Mouse (Mus musculus) kidney, postnatal 4 days (tissue): ENCODE data around the gene Cercam.
"Not testable (repeated sequence)": the region's sequence is repeated elsewhere in the genome, so short reads cannot be mapped to it uniquely, and the experiment has no call there.

Experiments used
- DNase-seq, 2 experiments: peaks; one replicate each; pipeline ENCODE4 v3.0.0; 2021; ENCODE audit warnings: mixed read lengths in 2 of 2

Cercam gene

DNA sequence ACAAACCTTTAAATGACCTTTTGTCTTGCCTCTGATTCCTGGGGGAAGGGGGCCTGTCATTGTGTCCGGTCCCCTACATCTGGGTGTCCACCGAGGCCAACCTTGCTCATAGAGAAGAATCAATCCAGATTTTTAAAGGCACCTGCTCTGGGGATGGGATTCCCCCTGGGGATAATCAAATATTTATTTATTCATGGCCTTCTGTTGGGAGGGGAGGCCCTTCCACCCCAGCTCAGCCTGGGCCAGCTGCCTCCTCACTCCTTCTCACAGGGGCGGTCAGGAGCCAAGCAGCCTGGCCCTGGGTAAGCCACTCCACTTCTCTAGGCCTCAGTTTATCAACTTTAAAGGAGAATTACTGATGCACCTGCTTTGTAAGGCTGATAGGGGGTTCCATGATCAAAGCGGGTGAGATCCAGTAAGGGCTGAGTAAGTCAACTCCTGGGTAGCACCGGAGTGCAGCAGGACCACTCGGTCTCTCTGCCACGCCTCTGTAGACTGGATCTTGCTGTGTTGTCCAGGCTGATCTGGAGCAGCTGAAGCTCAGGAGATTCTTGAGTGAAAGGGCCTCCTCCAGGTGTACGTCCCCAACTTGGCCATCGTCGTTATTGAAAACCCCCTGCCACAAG is 13.3 kb upstream of the Cercam start:
- no peak for DNase-seq

- DNase-seq = no peak
Measured at GRCm38 (mm10) chr2:29856451-29857260, 12.3 kb upstream of the Cercam start.

DNA sequence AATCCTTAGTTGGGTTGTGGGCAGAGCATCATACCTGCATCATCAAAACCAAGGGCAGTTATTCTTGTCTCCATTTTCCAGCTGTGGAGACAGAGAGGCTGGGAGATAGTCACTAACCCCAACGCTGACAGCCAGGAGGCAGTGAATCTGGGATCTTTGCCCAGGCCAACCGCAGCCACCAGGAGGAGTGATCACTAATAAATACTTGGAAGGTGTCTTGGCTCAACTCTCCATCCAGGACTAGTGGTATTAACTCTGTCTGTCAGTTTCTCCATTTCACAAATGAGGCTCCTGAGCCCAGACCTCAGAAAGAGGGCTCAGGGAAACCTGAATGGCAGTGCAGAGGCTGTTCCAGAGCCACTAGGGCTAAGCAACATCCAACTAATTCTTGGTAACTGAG is 11.6 kb upstream of the Cercam start:
- peak in 1 of 2 experiments; percentile 19 for DNase-seq

DNA sequence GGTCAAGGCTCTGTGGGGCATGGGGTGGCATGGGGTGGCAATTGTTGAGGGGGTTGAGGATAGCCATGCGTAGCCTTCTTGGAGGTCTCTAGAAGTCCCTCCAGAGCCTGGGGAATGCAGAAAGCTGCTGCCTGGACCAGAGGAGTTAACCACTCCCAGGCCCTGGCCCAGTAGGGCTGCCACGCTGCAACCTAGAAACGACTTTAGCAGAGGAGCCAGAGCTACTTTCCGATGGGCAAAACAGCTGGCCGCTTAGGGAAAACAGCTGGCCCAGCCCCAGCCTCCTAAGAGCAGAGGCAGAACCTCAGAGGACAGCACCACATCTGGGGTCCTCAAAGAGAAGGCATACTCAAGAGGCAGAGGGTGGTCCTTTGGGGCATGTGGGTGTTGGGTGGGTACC is 11.0 kb upstream of the Cercam start:
- DNase-seq = no peak

- peak; percentile 65 to 71 for DNase-seq
Measured at GRCm38 (mm10) chr2:29858748-29859473, 10.1 kb upstream of the Cercam start.

GRCm38 (mm10) chr2:29865125-29865524 is 3.8 kb upstream of the Cercam start:
- no peak for DNase-seq

GRCm38 (mm10) chr2:29869646-29870451 is 885 bp downstream of the Cercam start:
- peak in 1 of 2 experiments; percentile 41 for DNase-seq

GRCm38 (mm10) chr2:29872581-29873295 is 3.8 kb downstream of the Cercam start:
- DNase-seq = no peak

DNA sequence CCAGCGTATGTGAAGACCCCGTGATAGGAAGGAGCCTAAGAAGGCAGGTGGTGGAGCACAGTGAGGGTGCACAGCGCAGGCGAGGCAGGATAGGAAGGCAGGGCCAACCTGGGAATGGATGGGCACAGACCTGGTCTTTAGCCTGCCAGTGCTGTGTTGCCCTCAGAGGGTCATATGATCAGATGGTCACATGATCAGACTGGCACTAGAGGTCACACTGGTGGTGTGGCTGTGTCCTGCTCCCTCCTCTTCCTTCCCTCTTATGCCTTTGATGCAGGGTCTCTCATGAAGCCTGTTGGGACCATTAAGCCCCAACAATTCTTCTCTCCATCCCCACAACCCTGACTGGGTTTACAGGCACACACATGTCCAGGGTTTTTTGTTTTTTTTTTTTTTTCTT is 4.8 kb downstream of the Cercam start:
- no peak for DNase-seq

- DNase-seq = no peak
Measured at GRCm38 (mm10) chr2:29878061-29878460, 9.1 kb downstream of the Cercam start.

GRCm38 (mm10) chr2:29879191-29879590 is 10.2 kb downstream of the Cercam start:
- DNase-seq = no peak

DNA sequence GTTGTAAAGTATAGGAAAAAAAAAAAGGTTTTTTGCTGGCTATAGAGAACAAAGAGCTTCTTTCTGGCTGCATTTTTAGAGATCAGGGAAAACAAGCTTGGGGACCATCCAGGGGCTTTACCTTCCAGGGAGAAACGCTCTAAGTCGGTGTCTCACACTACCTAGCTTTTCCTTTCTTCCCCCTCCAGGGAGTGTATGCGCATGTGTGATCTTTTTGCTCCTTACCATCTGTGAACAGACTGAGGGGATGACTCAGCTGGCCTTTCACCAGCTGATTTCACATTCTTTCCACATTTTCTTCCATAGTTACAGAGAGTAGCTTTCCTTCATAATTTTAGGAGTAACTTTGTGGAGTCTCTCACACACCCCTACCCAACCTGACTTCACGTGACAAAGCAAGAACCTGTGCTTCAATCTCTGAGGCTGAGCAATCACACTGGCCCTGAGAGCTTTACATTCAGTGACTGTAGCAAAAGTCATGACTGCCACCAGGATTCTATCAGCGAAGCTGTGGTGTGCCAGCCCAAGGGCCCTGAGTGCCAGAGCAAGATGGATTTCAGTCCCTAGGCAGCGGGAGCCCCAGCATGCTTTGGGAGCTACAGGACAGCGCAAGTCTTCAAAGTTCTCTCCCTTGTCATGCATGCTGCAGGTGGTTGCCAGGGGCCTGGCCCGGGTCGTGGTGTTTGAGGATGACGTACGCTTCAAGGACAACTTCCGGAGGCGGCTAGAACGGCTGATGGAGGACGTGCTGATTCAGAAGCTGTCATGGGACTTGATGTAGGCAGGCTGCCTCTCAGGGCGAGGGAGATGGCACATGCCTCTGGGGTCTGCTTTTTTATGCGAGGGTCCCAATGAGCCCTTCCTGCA is 11.2 kb downstream of the Cercam start:
- DNase-seq = no peak

GRCm38 (mm10) chr2:29886659-29887292 is 17.8 kb downstream of the Cercam start:
- DNase-seq = not testable (repeated sequence)

- peak; percentile 100 for DNase-seq
Measured at GRCm38 (mm10) chr2:29889066-29889944, 20.3 kb downstream of the Cercam start, which contains the start of gene Odf2. Gene Odf2, plus strand, starts transcription at chr2:29889221.

GRCm38 (mm10) chr2:29889991-29890833 is 21.2 kb downstream of the Cercam start:
- DNase-seq = peak; percentile 89 to 92

DNA sequence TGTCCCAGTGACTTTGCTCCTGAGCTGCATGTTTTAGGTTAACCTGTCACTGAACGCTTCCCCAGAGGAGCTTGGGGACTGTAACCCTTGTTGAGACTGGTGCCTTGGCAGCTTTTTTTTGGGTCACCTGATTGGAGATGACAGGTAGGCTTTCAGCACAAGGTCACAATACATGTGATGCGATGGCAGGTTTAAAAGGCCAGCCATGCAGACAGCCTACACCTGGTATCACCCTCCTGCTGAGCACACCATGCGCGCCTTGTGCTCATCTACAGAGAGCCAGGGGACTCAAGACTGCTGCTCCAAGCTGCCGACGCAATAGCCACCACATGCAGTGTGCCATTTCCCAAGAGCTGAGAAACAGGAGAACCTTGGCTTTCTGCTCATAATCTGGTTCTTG is 22.8 kb downstream of the Cercam start:
- DNase-seq = no peak

DNA sequence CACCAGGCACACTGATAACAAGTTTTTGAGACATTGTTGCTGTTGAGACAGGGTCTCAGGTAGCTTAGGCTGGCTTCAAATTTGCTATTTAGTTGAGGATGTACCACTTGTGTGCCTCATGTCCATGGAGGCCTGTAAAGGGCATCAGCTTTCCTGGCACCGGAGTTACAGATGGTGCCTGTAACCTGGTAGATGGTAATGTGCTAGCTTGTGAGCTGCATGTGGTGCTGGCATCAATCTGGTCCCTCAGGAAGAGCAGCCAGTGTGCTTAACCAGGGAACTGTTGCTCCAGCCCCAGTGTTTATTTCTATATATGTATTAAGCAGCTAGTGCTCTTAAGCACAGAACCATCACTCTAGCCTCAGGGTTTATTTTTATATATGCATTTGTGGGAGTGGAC is 27.1 kb downstream of the Cercam start:
- DNase-seq = no peak

GRCm38 (mm10) chr2:29897366-29897765 is 28.4 kb downstream of the Cercam start:
- DNase-seq = no peak
